Mouse (Mus musculus) spleen, adult 18-20 months (tissue): ENCODE data around the gene Cd80.
"Not testable (repeated sequence)": the region's sequence is repeated elsewhere in the genome, so short reads cannot be mapped to it uniquely, and the experiment has no call there.

Source experiments
- DNase-seq, 2 experiments: peaks; one replicate each; pipeline ENCODE4 v3.0.0; 2022; ENCODE audit warnings: mixed read lengths in 2 of 2

Cd80 gene

DNA sequence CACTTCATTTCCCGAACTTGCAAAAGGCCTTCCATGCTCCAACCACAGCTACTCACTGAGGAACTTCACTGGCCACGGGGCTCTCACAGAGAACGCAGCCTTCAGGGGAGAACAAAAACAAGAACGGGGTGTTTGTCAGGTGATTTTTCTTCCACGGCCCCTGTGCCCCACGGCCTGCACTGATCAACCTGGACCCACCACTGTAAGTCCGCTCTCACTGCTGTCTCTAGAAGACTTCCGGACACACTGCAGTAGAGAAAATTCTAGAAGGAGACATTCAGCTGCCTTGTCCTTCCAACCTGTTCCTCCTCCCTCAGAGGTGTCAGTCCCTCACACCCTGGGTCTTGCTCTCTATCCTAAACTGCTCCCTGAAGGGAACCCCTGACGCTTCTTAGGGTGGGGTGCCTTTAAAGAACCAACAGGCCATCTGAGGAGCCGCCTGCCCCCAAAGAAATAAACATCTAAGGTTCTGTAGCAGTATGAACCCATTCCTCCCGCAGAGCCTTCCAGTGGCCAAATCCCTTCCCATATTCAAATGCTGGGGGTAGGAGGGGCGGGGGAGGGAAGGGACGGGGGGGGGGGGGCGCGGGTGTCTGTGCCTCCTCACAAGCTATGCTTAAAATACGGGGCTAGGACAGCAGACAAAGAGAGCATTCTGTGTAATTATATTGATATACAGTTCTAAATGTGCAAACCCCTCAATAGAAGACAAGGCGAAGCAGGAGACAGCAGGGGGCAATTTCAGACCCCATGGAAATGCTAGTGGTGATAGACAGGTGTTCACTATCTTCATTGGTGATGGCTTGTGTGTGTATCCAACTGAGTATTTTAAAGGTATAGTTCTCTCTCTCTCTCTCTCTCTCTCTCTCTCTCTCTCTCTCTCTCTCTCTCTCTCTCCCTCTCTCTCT lies at the start of gene Cd80:
TSS of gene Cd80 (plus strand) at position 51 of the 908 bp plus-strand sequence.
- no peak for DNase-seq

DNA sequence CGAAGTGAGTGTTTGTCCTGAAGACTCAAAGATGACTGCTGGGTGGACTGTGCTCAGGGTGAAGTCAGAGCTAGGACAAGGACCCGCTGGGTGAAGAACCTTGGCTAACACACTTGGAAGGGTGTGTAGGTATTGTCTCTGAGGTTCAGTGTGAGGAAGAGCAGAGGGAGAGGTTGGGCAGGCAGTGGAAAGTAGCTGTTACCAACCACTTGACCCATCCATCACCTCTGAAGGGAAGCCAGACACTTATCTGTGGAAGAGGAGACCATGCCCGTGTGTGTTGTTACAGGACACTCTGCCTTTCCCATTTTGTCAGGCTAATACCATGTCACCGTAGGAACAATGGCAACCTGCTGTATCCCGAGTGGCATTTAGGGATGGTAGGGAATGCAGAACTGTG lies 49.1 kb upstream of the Cd80 start:
- DNase-seq: no peak

DNA sequence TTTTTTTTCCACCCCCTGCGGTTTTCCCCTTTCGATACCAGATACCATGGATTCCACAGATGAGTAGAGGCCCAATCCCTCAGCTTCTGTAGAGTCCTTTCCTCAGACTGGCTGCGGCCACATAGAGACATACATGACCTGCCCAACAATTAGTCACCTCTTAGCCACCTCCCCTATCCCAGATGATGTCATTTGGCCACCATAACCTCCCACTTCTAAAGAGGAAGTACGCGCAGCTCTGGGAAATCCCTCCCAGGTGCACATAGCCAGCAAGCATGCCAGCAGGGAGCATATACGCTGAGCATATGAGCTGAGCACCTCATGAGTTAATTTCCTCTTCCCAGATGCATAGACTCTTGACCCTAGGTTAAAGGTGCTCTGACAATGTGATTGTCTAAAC lies 48.7 kb upstream of the Cd80 start:
- no peak for DNase-seq

DNA sequence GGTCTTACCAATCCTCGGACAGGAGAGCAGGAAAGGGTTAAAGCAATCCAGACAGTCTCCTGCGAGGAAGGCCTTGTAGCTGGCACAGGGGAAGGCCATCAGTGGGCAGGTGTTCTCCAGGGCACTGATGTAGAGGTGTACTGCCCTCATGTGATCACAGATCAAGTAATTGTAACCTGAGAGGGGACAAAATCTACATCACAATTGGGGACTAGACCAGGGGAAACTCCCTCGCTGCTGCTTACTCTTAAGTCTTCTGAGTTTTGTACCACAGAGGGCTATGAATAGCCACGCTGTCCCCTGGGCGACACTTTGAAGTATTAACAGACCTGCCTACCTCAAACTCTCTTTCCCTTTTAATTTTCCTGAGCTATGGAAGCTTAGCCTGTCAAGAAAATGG lies 47.8 kb upstream of the Cd80 start:
- no peak for DNase-seq

DNA sequence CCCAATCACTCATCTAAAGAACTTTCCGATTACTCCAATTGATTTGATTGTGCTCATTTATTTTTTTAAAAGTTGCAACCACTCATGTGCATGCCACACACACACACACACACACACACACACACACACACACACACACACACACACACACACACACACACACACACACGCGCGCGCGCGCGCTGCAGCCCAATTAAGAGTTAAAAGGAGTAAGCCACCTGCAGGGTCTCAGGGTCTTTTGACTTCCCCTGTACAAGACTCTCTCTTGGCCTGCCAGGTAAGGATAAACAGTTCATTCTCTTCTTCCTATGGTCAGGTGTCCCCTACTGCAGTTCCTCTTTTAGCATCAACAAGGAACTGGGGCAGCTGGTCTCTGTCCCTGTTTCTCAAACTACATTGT lies 46.9 kb upstream of the Cd80 start:
- no peak for DNase-seq

DNA sequence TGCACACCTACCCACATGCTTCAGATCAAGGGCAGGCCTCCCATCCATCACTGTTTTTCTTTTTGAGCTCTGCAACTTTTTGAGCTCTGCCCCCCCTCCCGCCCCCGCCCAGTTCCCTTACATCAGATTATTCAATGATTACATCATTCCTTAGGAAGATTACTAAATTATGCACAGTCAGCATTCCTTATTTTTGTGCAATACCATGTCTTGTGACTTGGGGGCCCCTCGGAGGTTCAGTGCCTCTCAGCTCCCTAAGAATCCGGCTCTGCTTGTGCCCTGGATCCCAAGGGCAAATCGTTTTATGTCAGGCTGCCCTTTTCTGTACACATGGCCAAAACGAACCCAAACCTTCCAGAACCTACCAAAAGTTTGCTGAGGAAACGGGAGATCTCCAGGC lies 40.4 kb upstream of the Cd80 start:
- no peak for DNase-seq

DNA sequence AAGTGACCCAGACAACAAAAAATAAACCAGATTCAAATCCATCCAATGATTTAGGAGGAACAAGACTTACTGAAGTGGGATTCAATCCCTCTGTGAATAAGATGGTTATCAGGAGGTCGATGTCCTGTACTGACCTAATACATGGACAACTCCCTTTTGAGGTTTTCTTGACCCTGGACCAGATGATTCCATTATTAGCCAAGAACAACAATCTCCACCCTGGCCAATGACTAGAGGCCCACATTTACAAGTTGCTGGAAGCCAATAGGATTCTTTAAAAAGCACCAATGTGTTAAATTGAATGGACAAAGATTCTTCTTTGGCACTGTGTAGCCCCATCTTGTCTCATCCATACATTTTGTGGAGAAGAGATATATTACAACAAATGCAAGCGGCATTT lies 30.0 kb upstream of the Cd80 start:
- DNase-seq: no peak

DNA sequence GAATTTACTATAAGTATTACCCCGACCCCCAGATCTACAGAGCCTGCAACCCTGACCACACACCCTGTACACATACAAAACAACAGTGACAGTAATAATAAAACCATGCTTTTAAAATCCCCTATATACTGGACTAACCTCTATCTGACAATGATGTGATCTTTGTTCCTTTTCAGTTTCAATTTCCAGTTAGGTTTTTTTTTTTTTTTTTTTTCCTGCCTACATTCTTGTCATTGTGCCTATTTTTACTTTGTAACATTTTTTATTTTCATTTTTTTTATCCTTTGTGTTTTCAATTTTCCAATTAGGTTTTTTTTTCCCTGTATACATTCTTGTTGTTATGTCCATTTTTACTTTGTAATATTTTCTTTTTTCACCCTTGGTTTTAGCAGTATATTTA lies 29.6 kb upstream of the Cd80 start:
- no peak for DNase-seq

DNA sequence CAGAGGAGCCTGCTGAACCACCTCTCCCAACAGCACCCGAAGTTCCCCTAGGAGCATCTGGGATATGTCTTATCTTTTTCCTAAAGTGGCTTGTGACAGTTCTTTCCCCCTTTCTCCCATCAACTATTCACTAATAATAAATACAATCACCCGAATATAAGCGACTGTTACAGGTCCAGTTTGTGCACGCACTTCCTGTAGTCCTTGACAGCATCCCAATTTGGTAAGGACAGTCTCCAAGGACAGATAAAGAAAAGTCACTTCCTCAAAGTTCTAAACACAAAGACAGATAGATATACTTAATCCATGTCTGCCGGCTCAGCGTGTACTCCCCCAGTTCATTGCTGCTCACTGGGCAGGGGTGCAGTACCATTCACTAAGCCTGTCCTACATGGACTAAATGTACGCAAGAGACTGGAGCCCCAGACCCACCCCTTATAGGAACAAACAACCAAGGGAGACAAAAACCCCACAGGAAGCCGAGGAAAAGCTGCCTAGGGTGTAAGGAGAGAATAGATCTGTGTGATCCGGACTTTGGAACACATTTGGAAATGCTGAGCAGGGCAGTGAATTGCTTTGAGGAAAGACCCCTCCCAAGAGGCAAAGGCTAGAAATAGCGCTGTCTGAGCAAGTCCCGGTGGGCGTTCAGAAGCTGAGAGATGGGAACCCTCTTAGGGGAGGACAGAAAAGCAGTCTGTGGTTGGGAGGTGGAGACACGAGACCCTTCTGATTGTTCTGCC lies 23.7 kb upstream of the Cd80 start:
- DNase-seq: no peak

DNA sequence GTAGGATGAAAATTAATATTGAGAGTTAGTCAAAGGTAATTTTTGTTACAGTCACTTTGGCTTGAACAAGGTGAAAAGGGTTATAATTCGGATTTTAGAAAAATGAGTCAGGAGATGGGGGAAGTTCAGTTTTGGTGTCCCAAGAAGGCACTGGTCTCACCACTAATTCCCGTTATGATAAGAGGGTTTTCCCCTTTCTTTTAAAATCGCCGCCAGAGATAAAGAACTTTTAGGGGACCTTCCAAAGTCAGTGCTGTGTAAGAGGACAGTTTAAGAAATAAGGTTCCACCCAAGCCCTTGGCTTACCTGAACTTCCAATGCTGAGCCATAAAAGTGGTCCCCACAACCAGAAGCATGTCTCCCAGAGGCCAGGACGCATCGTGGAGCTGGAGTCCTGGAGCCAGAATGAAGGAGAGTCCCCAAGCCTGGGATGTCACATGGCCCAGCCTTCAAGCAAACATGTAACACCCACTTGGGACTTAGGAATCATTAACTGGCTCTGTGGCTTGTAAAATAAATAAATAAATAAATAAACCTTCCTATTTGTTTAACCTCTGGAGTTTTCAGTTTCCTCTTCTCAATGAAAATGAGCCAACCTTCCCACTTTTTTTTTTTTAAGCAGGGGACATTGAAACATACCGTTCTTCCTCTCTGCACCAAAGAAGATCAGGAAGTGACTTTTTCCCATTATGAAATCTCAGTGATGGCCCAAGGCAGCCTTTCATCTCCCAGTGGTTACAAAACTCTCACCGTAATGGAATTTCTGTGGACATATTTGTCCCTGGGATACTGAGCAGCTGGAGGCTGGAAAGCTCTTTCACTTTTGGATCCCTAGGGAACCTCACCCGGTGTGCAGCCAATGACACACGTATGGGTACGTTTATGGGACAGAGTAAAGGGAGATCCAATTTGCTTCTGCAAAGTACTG lies 22.6 kb upstream of the Cd80 start, which contains the start of gene Pla1a:
TSS of gene Pla1a (minus strand) at position 648 of the 928 bp plus-strand sequence.
- no peak for DNase-seq

DNA sequence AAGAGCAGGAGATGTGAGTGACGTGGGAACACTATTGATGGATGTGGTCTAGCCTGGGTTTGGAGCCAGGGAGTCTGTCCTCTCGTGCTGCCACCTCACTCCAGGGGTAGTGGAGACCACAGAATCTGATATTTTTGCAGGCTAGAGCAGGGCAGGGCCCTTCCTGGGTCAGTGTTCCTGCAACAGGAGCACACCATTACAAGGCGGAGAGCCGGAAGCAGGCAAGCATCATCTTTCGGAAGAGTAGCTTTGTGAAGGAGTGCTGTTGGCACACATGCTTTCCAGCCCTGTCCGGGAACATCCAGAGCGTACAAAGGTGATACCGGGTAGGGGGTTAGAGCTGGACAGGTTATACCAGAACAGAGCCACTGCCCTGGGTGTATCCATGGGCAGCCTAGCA lies 21.8 kb upstream of the Cd80 start:
- no peak for DNase-seq

DNA sequence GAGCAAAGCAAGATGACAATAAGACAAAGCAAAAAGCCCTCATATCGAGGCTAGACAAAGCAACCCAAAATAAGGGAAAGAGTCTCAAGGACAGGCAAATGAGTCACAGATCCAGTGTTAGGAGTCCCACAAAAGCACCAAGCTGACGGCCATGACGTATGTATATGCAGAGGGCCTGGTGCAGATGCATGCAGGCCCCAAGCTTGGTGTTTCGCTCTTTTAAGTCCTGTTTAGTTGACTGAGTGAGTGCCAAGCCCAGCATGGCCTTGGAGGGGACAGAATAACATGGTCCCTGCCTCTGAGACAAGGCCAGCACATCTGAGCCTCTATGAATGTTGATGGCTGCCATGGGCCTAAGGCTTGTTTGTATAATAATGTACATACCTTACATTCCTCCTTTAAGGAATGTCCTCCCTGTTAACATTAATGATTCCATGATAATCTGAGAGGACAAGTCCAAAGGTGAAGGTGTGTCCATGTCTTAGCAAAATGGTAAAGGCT lies 21.0 kb upstream of the Cd80 start:
- DNase-seq: no peak

DNA sequence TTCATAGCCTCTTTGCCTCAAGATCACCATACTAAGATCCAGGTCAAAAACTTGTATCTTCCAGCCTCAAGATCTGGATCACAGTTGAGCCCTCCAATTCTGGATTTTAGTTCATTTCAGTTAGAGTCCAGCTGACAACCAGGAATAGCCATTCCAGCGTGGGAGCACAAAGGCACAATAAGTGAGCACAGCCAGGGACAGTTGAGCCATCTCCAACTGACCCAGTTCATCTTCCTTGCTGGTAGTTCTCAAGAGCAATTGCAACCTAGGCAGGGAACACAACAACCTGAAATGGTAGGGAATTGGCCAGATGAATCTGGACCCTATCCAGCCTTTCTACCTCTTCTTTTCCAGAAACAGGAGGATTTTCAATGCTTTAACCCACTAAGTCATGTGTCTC lies 16.2 kb upstream of the Cd80 start:
- DNase-seq: no peak

DNA sequence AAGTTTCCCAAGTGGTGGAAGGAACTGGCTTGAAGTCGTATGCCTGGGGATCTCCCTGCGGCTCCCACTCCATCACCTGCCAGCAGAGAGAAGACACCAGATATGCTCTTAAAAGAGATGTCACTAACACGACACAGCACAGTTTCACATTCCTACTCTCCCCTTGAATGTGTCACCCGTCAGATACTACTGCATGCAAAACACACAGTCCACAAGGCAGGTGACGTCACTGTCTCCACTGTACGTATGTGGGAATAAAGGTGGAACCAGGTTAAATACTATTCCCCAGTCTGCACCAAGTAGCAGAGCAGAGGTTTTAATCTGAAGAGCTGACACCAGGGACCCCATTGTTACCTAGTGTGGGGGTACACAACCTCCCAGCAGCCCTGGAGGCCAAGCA lies 15.0 kb upstream of the Cd80 start:
- no peak for DNase-seq

DNA sequence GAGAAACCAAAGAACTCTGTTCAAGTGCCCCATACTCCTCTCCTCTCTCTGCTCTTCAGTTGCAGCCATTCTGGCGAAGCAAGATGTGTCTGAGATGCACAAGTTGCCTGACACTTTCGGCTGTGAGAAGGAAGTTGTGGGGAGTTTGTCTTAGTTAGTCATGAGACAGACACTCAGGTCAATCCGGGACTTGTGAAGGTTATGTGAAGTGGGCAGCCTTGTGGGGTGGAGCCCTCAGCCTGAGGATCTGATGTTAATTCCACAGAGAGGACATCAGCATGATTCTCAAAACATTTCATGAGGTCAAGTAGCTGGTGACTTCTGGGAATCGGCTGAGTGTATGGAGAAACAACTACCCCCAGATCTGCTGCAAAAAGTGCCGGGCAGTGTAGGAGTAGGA lies 13.8 kb upstream of the Cd80 start:
- DNase-seq: no peak

DNA sequence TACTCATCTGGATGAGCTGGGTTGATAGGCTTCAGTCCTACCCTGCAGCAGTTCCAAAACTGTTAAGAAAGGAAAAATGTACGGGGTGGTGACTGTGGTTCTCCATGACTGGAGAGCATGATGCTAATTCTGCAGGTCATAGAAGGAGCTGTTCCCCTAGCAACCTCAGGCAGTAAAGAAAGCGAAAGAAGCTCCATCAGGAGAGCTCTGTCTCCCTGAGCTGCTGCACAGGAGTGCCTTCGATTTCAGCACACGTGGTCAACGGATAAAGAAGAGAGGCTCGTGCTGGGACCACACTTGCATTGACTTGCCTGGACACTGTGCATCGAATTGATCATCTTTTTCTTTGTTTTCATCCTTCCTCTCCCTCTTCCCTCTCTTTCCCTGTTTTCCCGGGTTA lies 13.1 kb upstream of the Cd80 start:
- no peak for DNase-seq

DNA sequence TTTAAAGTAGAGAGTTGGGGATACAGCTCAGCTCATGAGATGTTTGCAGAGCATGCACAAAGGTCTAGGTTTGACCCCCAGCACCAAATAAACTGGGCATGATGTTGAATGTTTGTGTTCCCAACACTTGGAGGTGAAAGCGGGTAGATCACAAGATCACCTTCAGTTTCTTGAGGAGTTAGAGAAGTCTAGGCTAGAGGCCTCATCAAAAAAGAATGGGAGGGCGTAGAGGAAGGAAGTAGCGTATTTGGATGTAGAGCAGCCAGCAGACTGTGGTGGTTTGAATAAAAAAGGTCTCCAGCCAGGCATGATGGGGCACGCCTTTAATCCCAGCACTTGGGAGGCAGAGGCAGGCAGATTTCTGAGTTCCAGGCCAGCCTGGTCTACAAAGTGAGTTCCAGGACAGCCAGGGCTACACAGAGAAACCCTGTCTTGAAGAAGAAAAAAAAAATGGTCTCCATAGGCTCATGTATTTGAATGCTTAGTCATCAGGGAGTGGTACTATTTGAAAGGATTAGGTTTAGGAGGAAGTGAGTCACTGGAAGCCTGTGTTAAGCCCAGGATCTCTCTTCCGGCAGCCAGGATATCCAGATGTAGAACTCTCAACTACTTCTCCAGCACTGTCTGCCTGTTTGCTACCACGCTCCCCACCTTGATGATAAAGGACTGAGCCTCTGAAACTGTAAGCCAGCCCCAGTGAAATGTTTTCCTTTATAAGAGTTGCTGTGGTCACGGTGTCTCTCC lies 11.5 kb upstream of the Cd80 start:
- DNase-seq: no peak

DNA sequence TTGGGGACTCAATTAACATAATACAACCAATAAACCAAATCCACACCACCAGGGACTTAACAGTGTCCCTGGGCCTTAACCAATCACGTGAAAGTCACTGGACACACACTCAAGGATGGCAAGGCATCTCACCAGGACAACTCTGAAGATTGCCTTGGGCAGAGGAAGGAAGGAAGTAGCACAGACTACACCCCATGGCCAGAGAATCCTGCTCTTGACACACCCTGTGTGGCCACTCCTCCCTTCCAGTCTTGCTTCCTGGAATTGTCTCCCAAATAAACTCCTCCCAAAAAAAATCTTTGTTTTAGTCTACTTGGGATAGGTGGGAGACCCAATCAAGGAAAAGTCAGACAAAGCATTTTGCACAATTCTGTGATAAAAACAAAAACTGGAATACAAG lies 10.3 kb upstream of the Cd80 start:
- DNase-seq: no peak

DNA sequence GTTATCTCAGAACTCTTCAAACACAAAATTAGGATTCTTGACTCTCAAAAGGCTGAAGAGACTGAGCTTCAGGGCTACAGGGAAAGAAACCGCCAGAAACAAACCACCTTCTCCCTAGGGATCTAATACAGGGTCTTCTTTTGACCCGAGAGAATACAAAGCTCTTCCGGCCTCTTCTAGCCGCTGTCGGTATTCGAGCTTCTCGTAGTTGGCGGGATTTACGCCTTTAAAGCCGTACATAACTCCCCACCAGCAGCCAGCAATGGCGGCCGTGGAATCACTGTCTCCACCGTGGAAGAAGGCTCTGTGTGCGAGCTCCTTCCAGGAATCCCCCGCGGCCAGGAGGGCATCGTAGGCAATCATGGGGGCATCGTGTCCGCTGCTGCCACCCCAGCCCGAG lies 9.8 kb upstream of the Cd80 start:
- DNase-seq: no peak

DNA sequence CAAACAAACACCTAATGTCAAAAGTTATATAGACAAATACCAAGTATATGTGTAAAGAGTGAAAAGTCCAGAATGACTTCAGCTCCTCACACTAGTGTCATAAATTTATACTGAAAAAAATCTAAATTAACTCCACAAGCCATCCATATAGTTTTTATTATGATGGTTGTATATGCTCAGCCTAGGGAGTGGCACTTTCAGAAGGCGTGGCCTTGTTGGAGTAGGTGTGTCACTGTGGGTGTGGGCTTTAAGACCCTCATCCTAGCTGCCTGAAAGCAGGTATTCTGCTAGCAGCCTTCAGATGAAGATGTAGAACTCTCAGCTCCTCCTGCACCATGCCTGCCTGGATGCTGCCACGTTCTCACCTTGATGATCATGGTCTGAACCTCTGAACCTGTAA lies 9.2 kb upstream of the Cd80 start:
- DNase-seq: not testable (repeated sequence)

DNA sequence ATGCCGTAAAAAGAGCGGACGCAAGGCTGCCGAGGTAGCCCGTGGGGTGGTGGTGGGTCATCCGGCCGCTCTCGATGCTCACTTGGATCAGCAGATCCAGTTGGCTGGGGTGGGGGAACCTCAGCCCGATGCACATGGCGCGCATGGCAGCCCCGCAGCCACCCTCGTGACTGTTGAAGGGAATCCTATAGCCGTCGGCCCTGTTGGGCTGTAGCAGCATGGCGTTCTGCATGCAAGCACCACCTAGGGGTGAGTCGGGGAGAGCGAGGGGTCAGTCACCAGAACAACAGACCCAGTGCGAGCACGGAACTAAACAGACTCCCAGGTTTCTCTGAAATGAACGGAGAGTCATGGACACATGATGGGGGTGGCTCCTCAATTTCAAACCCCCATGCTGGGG lies 8.0 kb upstream of the Cd80 start:
- no peak for DNase-seq

DNA sequence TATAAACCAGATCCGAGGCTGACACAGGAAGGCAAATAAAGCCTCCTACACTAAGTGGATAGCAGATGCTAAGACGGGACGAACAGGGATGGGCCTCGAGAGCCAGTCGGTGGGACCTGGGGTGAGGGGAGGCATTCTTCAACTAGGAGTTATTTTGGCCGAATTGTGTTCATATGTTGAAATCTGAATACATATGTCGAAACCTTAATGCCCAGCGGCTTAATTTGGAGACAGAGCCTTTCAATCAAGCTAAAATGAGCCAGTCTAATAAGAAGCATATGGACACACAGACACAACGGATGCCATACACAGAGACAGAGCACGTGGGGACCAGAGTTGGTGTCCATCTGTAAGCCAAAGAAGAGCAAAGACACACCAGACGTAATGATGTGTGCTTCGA lies 6.9 kb upstream of the Cd80 start:
- no peak for DNase-seq
